Mouse (Mus musculus) embryonic stem cell, embryonic (primary cell): ENCODE measurements at regions not wholly inside any gene's neighbourhood (a gene's known extent, or its start where the extent isn't known, plus 50 kb on each side); places are given as distances from the start of the nearest gene placed in this dataset.

Experiments
- CTCF ChIA-PET, 4 experiments: fragments of 300-600 bp in 2 of 4; fragments of 350-600 bp in 2 of 4; sonication (Branson Sonifier 250); formaldehyde crosslinking; loops; one replicate each; lab custom pipeline; 2022; ENCODE audit warnings: inconsistent platforms in 2 of 4; lab: Charles Lee
- POLR2A ChIA-PET, 4 experiments: fragments of 300-600 bp in 2 of 4; fragments of 350-600 bp in 2 of 4; sonication (Branson Sonifier 250); formaldehyde crosslinking; loops; one replicate each; lab custom pipeline; 2022; ENCODE audit warnings: antibody characterized with exemption in 4 of 4, inconsistent platforms in 1 of 4; lab: Charles Lee

GRCm38 (mm10) chr3:52701601-52702000 lies 315.4 kb downstream of the Cog6 start:
- CTCF ChIA-PET, result no interaction called here

GRCm38 (mm10) chr3:52693813-52694212 lies 323.2 kb downstream of the Cog6 start:
- ChIA-PET CTCF (no interaction called here), POLR2A (interaction anchor here in 1 of 4 experiments (0.6 kb wide), 1 partner anchor 341 kb away, joined by 3 read pairs; no protein-coding TSS in a partner anchor)

More at GRCm38 (mm10) chr3:52701601-52702000, 315.4 kb downstream of the Cog6 start:
- POLR2A ChIA-PET, result interaction anchor here in 1 of 4 experiments (0.7 kb wide), 1 partner anchor 936 kb away, joined by 3 read pairs; no protein-coding TSS in a partner anchor

- CTCF ChIA-PET, result no interaction called here
- POLR2A ChIA-PET, result no interaction called here
Measured at GRCm38 (mm10) chr3:52685434-52686181, 331.4 kb downstream of the Cog6 start.

GRCm38 (mm10) chr3:52680824-52681388 lies 336.1 kb downstream of the Cog6 start:
- ChIA-PET CTCF (no interaction called here), POLR2A (no interaction called here)

GRCm38 (mm10) chr3:52676886-52677670 lies 340.0 kb downstream of the Cog6 start:
- ChIA-PET POLR2A (no interaction called here), CTCF (no interaction called here)

GRCm38 (mm10) chr3:52670628-52671028 lies 346.4 kb downstream of the Cog6 start:
- ChIA-PET CTCF (interaction anchor here in 1 of 4 experiments (0.6 kb wide), 1 partner anchor 21 kb away, joined by 3 read pairs; no protein-coding TSS in a partner anchor), POLR2A (no interaction called here)

- CTCF ChIA-PET, result interaction anchor here in 1 of 4 experiments (1.5 kb wide), 1 partner anchor 181 kb away, joined by 3 read pairs; no protein-coding TSS in a partner anchor
Measured at GRCm38 (mm10) chr3:52663161-52663602, 353.9 kb downstream of the Cog6 start.

GRCm38 (mm10) chr3:52662164-52662908 lies 354.7 kb downstream of the Cog6 start:
- ChIA-PET CTCF (no interaction called here), POLR2A (interaction anchor here in 1 of 4 experiments (0.8 kb wide), 1 partner anchor 44 kb away, joined by 3 read pairs; no protein-coding TSS in a partner anchor)

More at GRCm38 (mm10) chr3:52663161-52663602, 353.9 kb downstream of the Cog6 start:
- POLR2A ChIA-PET, result interaction anchor here in 2 of 4 experiments (0.8 to 1.2 kb wide), 2 partner anchors 43 to 393 kb away, joined by 3 read pairs; no protein-coding TSS in a partner anchor

- POLR2A ChIA-PET, result interaction anchor here in 2 of 4 experiments (0.6 to 1.0 kb wide), 2 partner anchors 139 to 398 kb away, joined by 3 read pairs; no protein-coding TSS in a partner anchor
- CTCF ChIA-PET, result no interaction called here
Measured at GRCm38 (mm10) chr3:52653006-52653405, 364.0 kb downstream of the Cog6 start.

GRCm38 (mm10) chr3:52652476-52652870 lies 364.6 kb downstream of the Cog6 start:
- POLR2A ChIA-PET, result interaction anchor here in 2 of 4 experiments (0.5 to 1.0 kb wide), 3 partner anchors 140 to 397 kb away, joined by 3 to 5 read pairs (median 3); no protein-coding TSS in a partner anchor
- CTCF ChIA-PET, result interaction anchor here in 1 of 4 experiments (0.8 kb wide), 1 partner anchor 1424 kb away, joined by 3 read pairs; no protein-coding TSS in a partner anchor

- ChIA-PET POLR2A (interaction anchor here in 1 of 4 experiments (0.5 kb wide), 1 partner anchor 236 kb away, joined by 5 read pairs; no protein-coding TSS in a partner anchor), CTCF (interaction anchor here in 1 of 4 experiments (0.8 kb wide), 1 partner anchor 1425 kb away, joined by 3 read pairs; no protein-coding TSS in a partner anchor)
Measured at GRCm38 (mm10) chr3:52651862-52652475, 365.1 kb downstream of the Cog6 start.

- CTCF ChIA-PET, result interaction anchor here in 1 of 4 experiments (0.6 kb wide), 1 partner anchor 21 kb away, joined by 3 read pairs; no protein-coding TSS in a partner anchor
- POLR2A ChIA-PET, result no interaction called here
Measured at GRCm38 (mm10) chr3:52650071-52650470, 367.0 kb downstream of the Cog6 start.

- ChIA-PET CTCF (interaction anchor here in 1 of 4 experiments (0.6 kb wide), 1 partner anchor 138 kb away, joined by 5 read pairs; no protein-coding TSS in a partner anchor), POLR2A (no interaction called here)
Measured at GRCm38 (mm10) chr3:52648836-52649500, 368.1 kb downstream of the Cog6 start.

GRCm38 (mm10) chr3:52647900-52648299 lies 369.1 kb downstream of the Cog6 start:
- CTCF ChIA-PET, result no interaction called here

GRCm38 (mm10) chr3:52647161-52647692 lies 369.8 kb downstream of the Cog6 start:
- CTCF ChIA-PET, result interaction anchor here in 2 of 4 experiments (0.6 to 0.7 kb wide), 2 partner anchors 125 to 917 kb away, joined by 3 to 4 read pairs; no protein-coding TSS in a partner anchor
- POLR2A ChIA-PET, result interaction anchor here in 1 of 4 experiments (0.6 kb wide), 1 partner anchor 347 kb away, joined by 3 read pairs; no protein-coding TSS in a partner anchor

More at GRCm38 (mm10) chr3:52647900-52648299, 369.1 kb downstream of the Cog6 start:
- POLR2A ChIA-PET, result interaction anchor here in 1 of 4 experiments (0.6 kb wide), 1 partner anchor 348 kb away, joined by 3 read pairs; no protein-coding TSS in a partner anchor

- POLR2A ChIA-PET, result interaction anchor here in 1 of 4 experiments (0.6 kb wide), 1 partner anchor 266 kb away, joined by 4 read pairs; no protein-coding TSS in a partner anchor
- CTCF ChIA-PET, result no interaction called here
Measured at GRCm38 (mm10) chr3:52645156-52645555, 371.9 kb downstream of the Cog6 start.
